Mouse (Mus musculus): ENCODE measurements at regions not wholly inside any gene's neighbourhood (a gene's known extent, or its start where the extent isn't known, plus 50 kb on each side); places are given as distances from the start of the nearest gene placed in this dataset.

- Histone ChIP-seq H3K4me3 (ENCODE audit: control insufficient read depth in 1 of 2, insufficient read depth in 1 of 2, low read depth in 1 of 2, low read length in 2 of 2) (no peak overlapping the region), H3K27me3 (ENCODE audit: control insufficient read depth, insufficient read depth, low read length) (no peaks in the 10 kb centered on the region), H3K9ac (ENCODE audit: low read length) (no peak overlapping the region), H3K4me1 (ENCODE audit: control insufficient read depth in 2 of 2, insufficient read depth in 2 of 2, low read length in 2 of 2) (no peaks in the 10 kb centered on the region), H3K9me3 (ENCODE audit: control insufficient read depth, low read length) (0 out of 2 replicates have a peak, but pooled peaks cover 3% of the 10 kb centered on the region), H3K27ac (replicated peaks in 1 of 2; ENCODE audit: control insufficient read depth in 1 of 2, insufficient read depth in 1 of 2, low read depth in 2 of 2, low read length in 2 of 2) (no peak overlapping the region), H3K36me3 (ENCODE audit: control insufficient read depth, insufficient read depth, low read length) (no peaks in the 10 kb centered on the region), H3K4me2 (ENCODE audit: low read length) (no peak overlapping the region)
- no peak for ATAC-seq (ENCODE audit: insufficient number of reproducible peaks, insufficient read depth, low FRiP score, low read depth)
- 86% methylated on average over 5 of the region's 5 CpGs for WGBS
Measured at GRCm38 (mm10) chr14:76265819-76266218, 148.9 kb upstream of the Tsc22d1 start.

- no peaks in the 10 kb centered on the region for H3K4me1 ChIP-seq (ENCODE audit: control insufficient read depth in 2 of 2, insufficient read depth in 2 of 2, low read length in 2 of 2)
- 0 out of 2 replicates have a peak, but pooled peaks cover 3% of the 10 kb centered on the region for H3K9me3 ChIP-seq (ENCODE audit: control insufficient read depth, low read length)
- H3K27ac ChIP-seq (replicated peaks in 1 of 2; ENCODE audit: control insufficient read depth in 1 of 2, insufficient read depth in 1 of 2, low read depth in 2 of 2, low read length in 2 of 2) = no peak overlapping the region
- H3K36me3 ChIP-seq (ENCODE audit: control insufficient read depth, insufficient read depth, low read length) = no peaks in the 10 kb centered on the region
- 78% methylated on average over 4 of the region's 4 CpGs for WGBS
- no peak overlapping the region for H3K9ac ChIP-seq (ENCODE audit: low read length)
- H3K4me3 ChIP-seq (ENCODE audit: control insufficient read depth in 1 of 2, insufficient read depth in 1 of 2, low read depth in 1 of 2, low read length in 2 of 2) = no peak overlapping the region
- H3K27me3 ChIP-seq (ENCODE audit: control insufficient read depth, insufficient read depth, low read length) = no peaks in the 10 kb centered on the region
- H3K4me2 ChIP-seq (ENCODE audit: low read length) = no peak overlapping the region
- ATAC-seq (ENCODE audit: insufficient number of reproducible peaks, insufficient read depth, low FRiP score, low read depth) = no peak
Measured at GRCm38 (mm10) chr14:76266249-76266648, 148.5 kb upstream of the Tsc22d1 start.

GRCm38 (mm10) chr14:76267091-76267490 is 147.7 kb upstream of the Tsc22d1 start:
- H3K9me3 ChIP-seq (ENCODE audit: control insufficient read depth, low read length) = 0 out of 2 replicates have a peak, but pooled peaks cover 3% of the 10 kb centered on the region
- no peak overlapping the region for H3K4me3 ChIP-seq (ENCODE audit: control insufficient read depth in 1 of 2, insufficient read depth in 1 of 2, low read depth in 1 of 2, low read length in 2 of 2)
- 44% methylated on average over 4 of the region's 4 CpGs for WGBS
- no peak for ATAC-seq (ENCODE audit: insufficient number of reproducible peaks, insufficient read depth, low FRiP score, low read depth)
- no peaks in the 10 kb centered on the region for H3K36me3 ChIP-seq (ENCODE audit: control insufficient read depth, insufficient read depth, low read length)
- no peak overlapping the region for H3K4me2 ChIP-seq (ENCODE audit: low read length)
- H3K9ac ChIP-seq (ENCODE audit: low read length) = no peak overlapping the region
- no peaks in the 10 kb centered on the region for H3K4me1 ChIP-seq (ENCODE audit: control insufficient read depth in 2 of 2, insufficient read depth in 2 of 2, low read length in 2 of 2)
- no peak overlapping the region for H3K27ac ChIP-seq (replicated peaks in 1 of 2; ENCODE audit: control insufficient read depth in 1 of 2, insufficient read depth in 1 of 2, low read depth in 2 of 2, low read length in 2 of 2)
- no peaks in the 10 kb centered on the region for H3K27me3 ChIP-seq (ENCODE audit: control insufficient read depth, insufficient read depth, low read length)

GRCm38 (mm10) chr14:76271190-76271589 is 143.6 kb upstream of the Tsc22d1 start:
- Histone ChIP-seq H3K27ac (replicated peaks in 1 of 2; ENCODE audit: control insufficient read depth in 1 of 2, insufficient read depth in 1 of 2, low read depth in 2 of 2, low read length in 2 of 2) (no peak overlapping the region), H3K4me2 (ENCODE audit: low read length) (no peak overlapping the region), H3K9ac (ENCODE audit: low read length) (no peak overlapping the region), H3K4me1 (ENCODE audit: control insufficient read depth in 2 of 2, insufficient read depth in 2 of 2, low read length in 2 of 2) (peaks cover 0 to under 1% of the 10 kb centered on the region in 2 experiments; a peak in 2 of 4 replicates), H3K9me3 (ENCODE audit: control insufficient read depth, low read length) (0 out of 2 replicates have a peak, but pooled peaks cover 1% of the 10 kb centered on the region), H3K4me3 (ENCODE audit: control insufficient read depth in 1 of 2, insufficient read depth in 1 of 2, low read depth in 1 of 2, low read length in 2 of 2) (no peak overlapping the region), H3K36me3 (ENCODE audit: control insufficient read depth, insufficient read depth, low read length) (no peaks in the 10 kb centered on the region), H3K27me3 (ENCODE audit: control insufficient read depth, insufficient read depth, low read length) (no peaks in the 10 kb centered on the region)
- ATAC-seq (ENCODE audit: insufficient number of reproducible peaks, insufficient read depth, low FRiP score, low read depth) = no peak
- WGBS = 64% methylated on average over 11 of the region's 11 CpGs

- H3K36me3 ChIP-seq (ENCODE audit: control insufficient read depth, insufficient read depth, low read length) = no peaks in the 10 kb centered on the region
- WGBS = 74% methylated on average over 4 of the region's 4 CpGs
- H3K4me3 ChIP-seq (ENCODE audit: control insufficient read depth in 1 of 2, insufficient read depth in 1 of 2, low read depth in 1 of 2, low read length in 2 of 2) = no peak overlapping the region
- H3K9ac ChIP-seq (ENCODE audit: low read length) = no peak overlapping the region
- peaks cover 7% of the 10 kb centered on the region in 2 experiments for H3K4me1 ChIP-seq (ENCODE audit: control insufficient read depth in 2 of 2, insufficient read depth in 2 of 2, low read length in 2 of 2)
- no peak for ATAC-seq (ENCODE audit: insufficient number of reproducible peaks, insufficient read depth, low FRiP score, low read depth)
- no peak overlapping the region for H3K27ac ChIP-seq (replicated peaks in 1 of 2; ENCODE audit: control insufficient read depth in 1 of 2, insufficient read depth in 1 of 2, low read depth in 2 of 2, low read length in 2 of 2)
- no peaks in the 10 kb centered on the region for H3K27me3 ChIP-seq (ENCODE audit: control insufficient read depth, insufficient read depth, low read length)
- H3K9me3 ChIP-seq (ENCODE audit: control insufficient read depth, low read length) = no peaks in the 10 kb centered on the region
- no peak overlapping the region for H3K4me2 ChIP-seq (ENCODE audit: low read length)
Measured at GRCm38 (mm10) chr14:76272840-76273239, 141.9 kb upstream of the Tsc22d1 start.

- H3K27me3 ChIP-seq (ENCODE audit: control insufficient read depth, insufficient read depth, low read length) = no peaks in the 10 kb centered on the region
- peaks cover 7% of the 10 kb centered on the region in 2 experiments for H3K4me1 ChIP-seq (ENCODE audit: control insufficient read depth in 2 of 2, insufficient read depth in 2 of 2, low read length in 2 of 2)
- WGBS = 7% methylated on average over 9 of the region's 9 CpGs
- no peak overlapping the region for H3K4me3 ChIP-seq (ENCODE audit: control insufficient read depth in 1 of 2, insufficient read depth in 1 of 2, low read depth in 1 of 2, low read length in 2 of 2)
- ATAC-seq (ENCODE audit: insufficient number of reproducible peaks, insufficient read depth, low FRiP score, low read depth) = peak; percentile 43; the same call in 1 of the 2 replicates
- peak overlapping the region; percentile 6 for H3K4me2 ChIP-seq (ENCODE audit: low read length)
- no peaks in the 10 kb centered on the region for H3K9me3 ChIP-seq (ENCODE audit: control insufficient read depth, low read length)
- H3K9ac ChIP-seq (ENCODE audit: low read length) = no peak overlapping the region
- H3K27ac ChIP-seq (replicated peaks in 1 of 2; ENCODE audit: control insufficient read depth in 1 of 2, insufficient read depth in 1 of 2, low read depth in 2 of 2, low read length in 2 of 2) = no peak overlapping the region
- no peaks in the 10 kb centered on the region for H3K36me3 ChIP-seq (ENCODE audit: control insufficient read depth, insufficient read depth, low read length)
Measured at GRCm38 (mm10) chr14:76276655-76277054, 138.1 kb upstream of the Tsc22d1 start.

GRCm38 (mm10) chr14:76278751-76279450 is 135.9 kb upstream of the Tsc22d1 start:
- Histone ChIP-seq H3K27me3 (ENCODE audit: control insufficient read depth, insufficient read depth, low read length) (no peaks in the 10 kb centered on the region), H3K36me3 (ENCODE audit: control insufficient read depth, insufficient read depth, low read length) (no peaks in the 10 kb centered on the region), H3K9me3 (ENCODE audit: control insufficient read depth, low read length) (no peaks in the 10 kb centered on the region), H3K27ac (replicated peaks in 1 of 2; ENCODE audit: control insufficient read depth in 1 of 2, insufficient read depth in 1 of 2, low read depth in 2 of 2, low read length in 2 of 2) (no peak overlapping the region), H3K9ac (ENCODE audit: low read length) (no peak overlapping the region), H3K4me2 (ENCODE audit: low read length) (no peak overlapping the region), H3K4me3 (ENCODE audit: control insufficient read depth in 1 of 2, insufficient read depth in 1 of 2, low read depth in 1 of 2, low read length in 2 of 2) (no peak overlapping the region), H3K4me1 (ENCODE audit: control insufficient read depth in 2 of 2, insufficient read depth in 2 of 2, low read length in 2 of 2) (peaks cover 7% of the 10 kb centered on the region in 2 experiments)
- no peak for ATAC-seq (ENCODE audit: insufficient number of reproducible peaks, insufficient read depth, low FRiP score, low read depth)
- WGBS = 76% methylated on average over 17 of the region's 17 CpGs

- Histone ChIP-seq H3K9me3 (ENCODE audit: control insufficient read depth, low read length) (no peaks in the 10 kb centered on the region), H3K27me3 (ENCODE audit: control insufficient read depth, insufficient read depth, low read length) (no peaks in the 10 kb centered on the region), H3K4me2 (ENCODE audit: low read length) (no peak overlapping the region), H3K4me3 (ENCODE audit: control insufficient read depth in 1 of 2, insufficient read depth in 1 of 2, low read depth in 1 of 2, low read length in 2 of 2) (no peak overlapping the region), H3K9ac (ENCODE audit: low read length) (no peak overlapping the region), H3K27ac (replicated peaks in 1 of 2; ENCODE audit: control insufficient read depth in 1 of 2, insufficient read depth in 1 of 2, low read depth in 2 of 2, low read length in 2 of 2) (no peak overlapping the region), H3K4me1 (ENCODE audit: control insufficient read depth in 2 of 2, insufficient read depth in 2 of 2, low read length in 2 of 2) (peaks cover 7% of the 10 kb centered on the region in 2 experiments), H3K36me3 (ENCODE audit: control insufficient read depth, insufficient read depth, low read length) (no peaks in the 10 kb centered on the region)
- WGBS = 85% methylated on average over 19 of the region's 19 CpGs
- ATAC-seq (ENCODE audit: insufficient number of reproducible peaks, insufficient read depth, low FRiP score, low read depth) = no peak
Measured at GRCm38 (mm10) chr14:76279561-76279960, 135.2 kb upstream of the Tsc22d1 start.
